Mouse (Mus musculus): Measurements from ENCODE around the gene Mrps30. TPM values are rescaled to one million over a fixed set of nuclear protein-coding genes. Genes with fewer than 3 reads are reported as not detected.

Mrps30 gene
- total and polyA plus RNA-seq, 2 experiments from 2014 or later: 34.7 to 36.1 TPM

GRCm38 (mm10) chr13:118372871-118373270 is 14.2 kb downstream of the Mrps30 start:
- Histone ChIP-seq H3K4me3 (ENCODE audit: low read depth, low read length) (no peak overlapping the region), H3K36me3 (replicated peaks; ENCODE audit: control insufficient read depth, insufficient read depth, low read length) (peaks cover 11% of the 10 kb centered on the region; the same call in 1 of the 2 replicates), H3K4me1 (ENCODE audit: control insufficient read depth, insufficient read depth) (no peaks in the 10 kb centered on the region), H3K9ac (replicated peaks; ENCODE audit: low read depth, low read length) (no peak overlapping the region), H3K9me3 (replicated peaks; ENCODE audit: control insufficient read depth, low read length) (no peaks in the 10 kb centered on the region), H3K27me3 (ENCODE audit: control insufficient read depth, insufficient read depth, low read length) (no peaks in the 10 kb centered on the region), H3K27ac (ENCODE audit: low read depth) (no peak overlapping the region), H3K4me2 (ENCODE audit: low read depth, low read length) (no peak overlapping the region)
- ATAC-seq (ENCODE audit: insufficient read depth, low read depth) (no peak), DNase-seq (ENCODE audit: low spot score) (no peak)
- TF ChIP-seq EP300 (IDR thresholded peaks at IDR 0.05; ENCODE audit: low read depth) (no peak), CTCF (IDR thresholded peaks at IDR 0.05; ENCODE audit: low read depth) (no peak)
- 37% methylated on average over 4 of the region's 4 CpGs for WGBS

GRCm38 (mm10) chr13:118365774-118366173 is 21.3 kb downstream of the Mrps30 start:
- no peak overlapping the region for H3K9ac ChIP-seq (replicated peaks; ENCODE audit: low read depth, low read length)
- DNase-seq (ENCODE audit: low spot score): no peak
- no peak for TF ChIP-seq CTCF (IDR thresholded peaks at IDR 0.05; ENCODE audit: low read depth)
- TF ChIP-seq EP300 (IDR thresholded peaks at IDR 0.05; ENCODE audit: low read depth): no peak
- no peaks in the 10 kb centered on the region for H3K36me3 ChIP-seq (replicated peaks; ENCODE audit: control insufficient read depth, insufficient read depth, low read length)
- H3K4me2 ChIP-seq (ENCODE audit: low read depth, low read length): no peak overlapping the region
- no peak overlapping the region for H3K4me3 ChIP-seq (ENCODE audit: low read depth, low read length)
- no peak for ATAC-seq (ENCODE audit: insufficient read depth, low read depth)
- no peaks in the 10 kb centered on the region for H3K9me3 ChIP-seq (replicated peaks; ENCODE audit: control insufficient read depth, low read length)
- H3K4me1 ChIP-seq (ENCODE audit: control insufficient read depth, insufficient read depth): no peaks in the 10 kb centered on the region
- WGBS: 63% methylated on average over 1 of the region's 1 CpGs
- H3K27me3 ChIP-seq (ENCODE audit: control insufficient read depth, insufficient read depth, low read length): no peaks in the 10 kb centered on the region
- no peak overlapping the region for H3K27ac ChIP-seq (ENCODE audit: low read depth)

GRCm38 (mm10) chr13:118363342-118363741 is 23.7 kb downstream of the Mrps30 start:
- Histone ChIP-seq H3K36me3 (replicated peaks; ENCODE audit: control insufficient read depth, insufficient read depth, low read length) (no peaks in the 10 kb centered on the region), H3K27me3 (ENCODE audit: control insufficient read depth, insufficient read depth, low read length) (no peaks in the 10 kb centered on the region), H3K27ac (ENCODE audit: low read depth) (no peak overlapping the region), H3K9me3 (replicated peaks; ENCODE audit: control insufficient read depth, low read length) (no peaks in the 10 kb centered on the region), H3K4me3 (ENCODE audit: low read depth, low read length) (no peak overlapping the region), H3K9ac (replicated peaks; ENCODE audit: low read depth, low read length) (no peak overlapping the region), H3K4me1 (ENCODE audit: control insufficient read depth, insufficient read depth) (no peaks in the 10 kb centered on the region), H3K4me2 (ENCODE audit: low read depth, low read length) (no peak overlapping the region)
- no peak for ATAC-seq (ENCODE audit: insufficient read depth, low read depth)
- WGBS: 78% methylated on average over 6 of the region's 6 CpGs
- TF ChIP-seq EP300 (IDR thresholded peaks at IDR 0.05; ENCODE audit: low read depth) (no peak), CTCF (IDR thresholded peaks at IDR 0.05; ENCODE audit: low read depth) (no peak)
- DNase-seq (ENCODE audit: low spot score): no peak

- Histone ChIP-seq H3K27ac (ENCODE audit: low read depth) (no peak overlapping the region), H3K36me3 (replicated peaks; ENCODE audit: control insufficient read depth, insufficient read depth, low read length) (no peaks in the 10 kb centered on the region), H3K9me3 (replicated peaks; ENCODE audit: control insufficient read depth, low read length) (no peaks in the 10 kb centered on the region), H3K4me1 (ENCODE audit: control insufficient read depth, insufficient read depth) (no peaks in the 10 kb centered on the region), H3K27me3 (ENCODE audit: control insufficient read depth, insufficient read depth, low read length) (no peaks in the 10 kb centered on the region), H3K4me2 (ENCODE audit: low read depth, low read length) (no peak overlapping the region), H3K9ac (replicated peaks; ENCODE audit: low read depth, low read length) (no peak overlapping the region), H3K4me3 (ENCODE audit: low read depth, low read length) (no peak overlapping the region)
- TF ChIP-seq CTCF (IDR thresholded peaks at IDR 0.05; ENCODE audit: low read depth): no peak
- no peak for TF ChIP-seq EP300 (IDR thresholded peaks at IDR 0.05; ENCODE audit: low read depth)
- no peak for DNase-seq (ENCODE audit: low spot score)
- WGBS: 87% methylated on average over 10 of the region's 10 CpGs
- ATAC-seq (ENCODE audit: insufficient read depth, low read depth): no peak
Observed at GRCm38 (mm10) chr13:118350870-118351269, 36.2 kb downstream of the Mrps30 start.

GRCm38 (mm10) chr13:118350257-118350656 is 36.8 kb downstream of the Mrps30 start:
- H3K9ac ChIP-seq (replicated peaks; ENCODE audit: low read depth, low read length): no peak overlapping the region
- H3K27ac ChIP-seq (ENCODE audit: low read depth): no peak overlapping the region
- ATAC-seq (ENCODE audit: insufficient read depth, low read depth) (no peak), DNase-seq (ENCODE audit: low spot score) (peak; percentile 49)
- H3K36me3 ChIP-seq (replicated peaks; ENCODE audit: control insufficient read depth, insufficient read depth, low read length): no peaks in the 10 kb centered on the region
- H3K4me3 ChIP-seq (ENCODE audit: low read depth, low read length): no peak overlapping the region
- TF ChIP-seq EP300 (IDR thresholded peaks at IDR 0.05; ENCODE audit: low read depth) (no peak), CTCF (IDR thresholded peaks at IDR 0.05; ENCODE audit: low read depth) (peak; percentile 81)
- H3K4me1 ChIP-seq (ENCODE audit: control insufficient read depth, insufficient read depth): no peaks in the 10 kb centered on the region
- peak overlapping the region; percentile 31; the same call in 1 of the 2 replicates for H3K4me2 ChIP-seq (ENCODE audit: low read depth, low read length)
- 15% methylated on average over 10 of the region's 10 CpGs for WGBS
- H3K9me3 ChIP-seq (replicated peaks; ENCODE audit: control insufficient read depth, low read length): no peaks in the 10 kb centered on the region
- no peaks in the 10 kb centered on the region for H3K27me3 ChIP-seq (ENCODE audit: control insufficient read depth, insufficient read depth, low read length)

Other genes with a start within 250 kb of the Mrps30 start
- not detected in 2 replicates for gene B430218F22Rik, start 622 bp downstream of the Mrps30 start, total RNA-seq (2014; rRNA removed; ENCODE audit: low replicate concordance)
- gene B430218F22Rik, start 622 bp downstream of the Mrps30 start, polyA plus RNA-seq (2015; fragmentation: Nextera tagmentation; extraction: Ambion mirVana): 1.1 and 1.6 TPM in 2 replicates

Measured in heart, postnatal 0 days (tissue).